Mouse (Mus musculus) kidney, adult 10 weeks (tissue): ENCODE results near the gene Abi1. TPM values are rescaled to one million over a fixed set of nuclear protein-coding genes. Genes with fewer than 3 reads are reported as not detected.

Source experiments
- polyA plus RNA-seq: library from polyadenylated mRNA; stranded (reverse); fragments of 350-450 nt; fragmentation: Illumina TruSeq; extraction: RNeasy Lipid Tissue Mini Kit (QIAGEN cat#74804); gene quantifications from one replicate; pipeline ENCODE4 v1.2.3, GENCODE M21; 2014; ENCODE audit warnings: low read depth, low replicate concordance

Abi1 gene
- 113 TPM for polyA plus RNA-seq

GRCm38 (mm10) chr2:23040001-23040646 is at the start of gene Abi1:
Gene Abi1, minus strand, starts transcription at chr2:23040241.

DNA sequence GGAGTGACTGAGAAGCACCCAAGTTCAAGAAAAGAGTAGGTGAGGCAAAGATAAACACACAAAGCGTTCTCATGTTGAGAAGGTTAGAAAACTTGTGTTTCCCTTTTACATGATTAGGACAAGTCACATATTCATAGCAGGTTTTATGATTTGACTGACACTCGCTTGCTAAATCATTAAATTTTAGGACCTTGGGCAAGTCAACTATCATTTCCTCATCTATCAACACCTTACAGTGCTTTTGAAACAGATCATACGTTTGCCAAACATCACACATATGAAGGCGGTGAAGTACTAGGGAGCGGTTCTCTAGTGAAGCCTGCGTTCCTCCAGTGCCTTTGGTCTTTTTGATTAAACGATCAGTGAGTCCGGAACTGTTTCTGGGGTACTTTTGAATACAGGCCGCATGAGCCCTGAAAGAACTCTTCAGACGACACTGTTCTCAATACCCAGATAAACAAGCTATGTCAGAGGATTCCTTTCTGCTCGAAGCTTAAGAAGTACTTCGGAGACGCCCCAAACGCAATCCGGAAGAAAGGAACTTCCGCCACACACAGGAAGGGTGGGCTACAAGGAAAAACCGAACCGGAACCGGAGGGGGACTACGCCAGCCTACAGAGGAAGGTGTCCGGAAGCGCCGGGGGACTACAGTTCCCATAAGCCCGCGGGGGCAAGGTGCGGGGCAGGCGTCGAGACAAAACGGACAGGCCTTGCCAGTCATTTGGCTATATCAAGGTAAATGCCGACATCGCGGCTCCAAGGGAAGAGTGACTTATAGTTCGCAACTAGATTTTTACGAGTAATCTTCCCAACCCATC is 27.7 kb upstream of the Abi1 start, which contains the start of gene Acbd5:
Gene Acbd5, plus strand, starts transcription at position 616 of the 818 bp plus-strand sequence.

GRCm38 (mm10) chr2:22895282-22896273 is 144.5 kb downstream of the Abi1 start, which contains the start of gene Pdss1:
Gene Pdss1, plus strand, starts transcription at chr2:22895522.

Other genes starting within 250 kb of the Abi1 start
- 57.0 TPM for gene Pdss1, start 144.7 kb downstream of the Abi1 start, polyA plus RNA-seq
- 238 TPM for gene Acbd5, start 27.9 kb upstream of the Abi1 start, polyA plus RNA-seq
- gene Mastl, start 115.8 kb upstream of the Abi1 start, polyA plus RNA-seq: 3.6 TPM
- gene Yme1l1, start 116.1 kb upstream of the Abi1 start, polyA plus RNA-seq: 215 TPM
- gene 4931423N10Rik, start 167.2 kb upstream of the Abi1 start, polyA plus RNA-seq: not detected